Mouse (Mus musculus) heart, embryonic 11.5 days (tissue): Measurements from ENCODE around the gene Twnk. TPM values are rescaled to one million over a fixed set of nuclear protein-coding genes. Genes with fewer than 3 reads are reported as not detected.

ENCODE experiments used
- ATAC-seq: fragments of 200-750 bp; cut with Nextera tagmentation; replicated peaks from 2 replicates; pipeline ENCODE4 v1.8.0; 2017; ENCODE audit warnings: moderate library complexity; ENCODE audit not compliant: insufficient number of reproducible peaks, low FRiP score, low TSS enrichment
- H3K27ac ChIP-seq: fragments of 300-500 bp; sonication (generic); 2 replicates; pipeline ENCODE4 v1.5.1; 2014; ENCODE audit warnings: mild to moderate bottlenecking, low read depth, low read length
- H3K27me3 ChIP-seq: fragments of 300-500 bp; sonication (generic); 2 replicates; pipeline ENCODE4 v1.6.1; 2014; ENCODE audit warnings: mild to moderate bottlenecking, low read length, mixed read lengths; ENCODE audit not compliant: control insufficient read depth, insufficient read depth
- H3K36me3 ChIP-seq: fragments of 300-500 bp; sonication (generic); 2 replicates; pipeline ENCODE4 v1.6.1; 2014; ENCODE audit warnings: mild to moderate bottlenecking, low read length, moderate library complexity, mixed read lengths; ENCODE audit not compliant: control insufficient read depth, insufficient read depth
- H3K4me1 ChIP-seq: fragments of 300-500 bp; sonication (generic); 2 replicates; pipeline ENCODE4 v1.6.1; 2014; ENCODE audit warnings: low read length; ENCODE audit not compliant: control insufficient read depth, insufficient read depth
- H3K4me2 ChIP-seq: fragments of 300-500 bp; sonication (generic); 2 replicates; pipeline ENCODE4 v1.6.1; 2014; ENCODE audit warnings: mild to moderate bottlenecking, moderate library complexity
- H3K4me3 ChIP-seq: fragments of 300-500 bp; sonication (generic); 2 replicates; pipeline ENCODE4 v1.5.1; 2014; ENCODE audit warnings: low read depth, low read length
- H3K9ac ChIP-seq: fragments of 300-500 bp; sonication (generic); 2 replicates; pipeline ENCODE4 v1.6.1; 2014; ENCODE audit warnings: mild to moderate bottlenecking, low read depth, low read length, moderate library complexity
- H3K9me3 ChIP-seq: fragments of 300-500 bp; sonication (generic); replicated peaks from 2 replicates; pipeline ENCODE4 v1.6.1; 2016; ENCODE audit warnings: low read length; ENCODE audit not compliant: control insufficient read depth
- WGBS: fragments of 180-500 bp; shearing (Covaris S2); extraction: QIAGEN DNeasy Blood & Tissue Kit; methylation state at CpG from one replicate; pipeline ENCODE4 v1.1.7; 2014; ENCODE audit not compliant: insufficient replicate concordance; 5-methylcytosine and 5-hydroxymethylcytosine counted together
- polyA plus RNA-seq: library from polyadenylated mRNA; unstranded; fragments of >200 nt; fragmentation: Nextera tagmentation; extraction: Ambion mirVana; gene quantifications from 2 replicates; pipeline ENCODE4 v1.2.1, GENCODE M21; 2014

The Twnk gene
- polyA plus RNA-seq, 1 experiment from 2014 or later = 14.2 TPM

- peaks cover 31% of the 10 kb centered on the region for H3K4me1 ChIP-seq
- no peaks in the 10 kb centered on the region for H3K27me3 ChIP-seq
- peak; percentile 11; the same call in 1 of the 2 replicates for ATAC-seq
- under 1% methylated on average over 18 of the region's 18 CpGs for WGBS
- H3K4me2 ChIP-seq = peak overlapping the region; percentile 99
- peaks cover under 1% of the 10 kb centered on the region; the same call in 1 of the 2 replicates for H3K36me3 ChIP-seq
- H3K4me3 ChIP-seq = peak overlapping the region; percentile 80
- peak overlapping the region; percentile 99 for H3K27ac ChIP-seq
- no peaks in the 10 kb centered on the region for H3K9me3 ChIP-seq
- peak overlapping the region; percentile 96 for H3K9ac ChIP-seq
Measured at GRCm38 (mm10) chr19:45016341-45017215, 11.1 kb downstream of the Twnk start.

GRCm38 (mm10) chr19:45017216-45017771 is 11.8 kb downstream of the Twnk start:
- Histone ChIP-seq H3K27ac (peak overlapping the region; percentile 99), H3K27me3 (no peaks in the 10 kb centered on the region), H3K4me1 (peaks cover 31% of the 10 kb centered on the region), H3K36me3 (peaks cover 4% of the 10 kb centered on the region), H3K9me3 (no peaks in the 10 kb centered on the region), H3K4me2 (peak overlapping the region; percentile 99), H3K9ac (peak overlapping the region; percentile 96), H3K4me3 (peak overlapping the region; percentile 80)
- WGBS = under 1% methylated on average over 27 of the region's 27 CpGs
- ATAC-seq = peak; percentile 29; the same call in 1 of the 2 replicates

GRCm38 (mm10) chr19:45017909-45018308 is 12.4 kb downstream of the Twnk start:
- ATAC-seq = peak; percentile 78
- Histone ChIP-seq H3K9ac (peak overlapping the region; percentile 96), H3K27me3 (no peaks in the 10 kb centered on the region), H3K36me3 (peaks cover 9% of the 10 kb centered on the region), H3K4me2 (peak overlapping the region; percentile 99), H3K27ac (peak overlapping the region; percentile 99), H3K4me3 (peak overlapping the region; percentile 80), H3K9me3 (no peaks in the 10 kb centered on the region), H3K4me1 (peaks cover 31% of the 10 kb centered on the region)
- WGBS = 1% methylated on average over 41 of the region's 48 CpGs

GRCm38 (mm10) chr19:45018351-45018831 is 12.9 kb downstream of the Twnk start:
- H3K27ac ChIP-seq = peak overlapping the region; percentile 99
- H3K9ac ChIP-seq = peak overlapping the region; percentile 96
- peak overlapping the region; percentile 80 for H3K4me3 ChIP-seq
- peaks cover 9% of the 10 kb centered on the region for H3K36me3 ChIP-seq
- H3K4me2 ChIP-seq = peak overlapping the region; percentile 99
- no peak for ATAC-seq
- no peaks in the 10 kb centered on the region for H3K27me3 ChIP-seq
- peaks cover 31% of the 10 kb centered on the region for H3K4me1 ChIP-seq
- WGBS = 3% methylated on average over 13 of the region's 13 CpGs
- H3K9me3 ChIP-seq = no peaks in the 10 kb centered on the region

GRCm38 (mm10) chr19:45020348-45020747 is 14.9 kb downstream of the Twnk start:
- no peaks in the 10 kb centered on the region for H3K9me3 ChIP-seq
- H3K27me3 ChIP-seq = no peaks in the 10 kb centered on the region
- peaks cover 24% of the 10 kb centered on the region for H3K36me3 ChIP-seq
- H3K9ac ChIP-seq = no peak overlapping the region
- H3K27ac ChIP-seq = no peak overlapping the region; the same call in 1 of the 2 replicates
- peaks cover 27% of the 10 kb centered on the region for H3K4me1 ChIP-seq
- no peak for ATAC-seq
- 59% methylated on average over 6 of the region's 6 CpGs for WGBS
- peak overlapping the region; percentile 29; the same call in 1 of the 2 replicates for H3K4me2 ChIP-seq
- H3K4me3 ChIP-seq = no peak overlapping the region

- H3K9me3 ChIP-seq = no peaks in the 10 kb centered on the region
- H3K27me3 ChIP-seq = no peaks in the 10 kb centered on the region
- whole genome bisulfite sequencing = 79% methylated on average over 15 of the region's 15 CpGs
- peaks cover 31% of the 10 kb centered on the region for H3K36me3 ChIP-seq
- no peak overlapping the region for H3K4me2 ChIP-seq
- H3K4me1 ChIP-seq = peaks cover 24% of the 10 kb centered on the region
- H3K27ac ChIP-seq = no peak overlapping the region
- no peak overlapping the region for H3K9ac ChIP-seq
- H3K4me3 ChIP-seq = no peak overlapping the region
- ATAC-seq = no peak
Measured at GRCm38 (mm10) chr19:45021362-45021761, 15.9 kb downstream of the Twnk start.

GRCm38 (mm10) chr19:45023993-45024392 is 18.5 kb downstream of the Twnk start:
- Histone ChIP-seq H3K4me1 (peaks cover 16% of the 10 kb centered on the region), H3K27me3 (no peaks in the 10 kb centered on the region), H3K36me3 (peaks cover 31% of the 10 kb centered on the region), H3K27ac (no peak overlapping the region), H3K9me3 (no peaks in the 10 kb centered on the region), H3K4me3 (no peak overlapping the region), H3K9ac (no peak overlapping the region), H3K4me2 (no peak overlapping the region)
- peak; percentile 35; the same call in 1 of the 2 replicates for ATAC-seq
- 75% methylated on average over 11 of the region's 11 CpGs for WGBS

GRCm38 (mm10) chr19:45024775-45025174 is 19.3 kb downstream of the Twnk start:
- Histone ChIP-seq H3K36me3 (peaks cover 31% of the 10 kb centered on the region), H3K4me1 (peaks cover 11% of the 10 kb centered on the region), H3K4me3 (no peak overlapping the region), H3K4me2 (no peak overlapping the region), H3K9ac (no peak overlapping the region), H3K27me3 (no peaks in the 10 kb centered on the region), H3K9me3 (no peaks in the 10 kb centered on the region), H3K27ac (no peak overlapping the region)
- ATAC-seq = no peak
- WGBS = 88% methylated on average over 20 of the region's 20 CpGs
